Mouse (Mus musculus) CH12.LX (cell line): ENCODE results near the gene Lamb2. TPM values are rescaled to one million over a fixed set of nuclear protein-coding genes. Genes with fewer than 3 reads are reported as not detected.

Experiments used
- DNase-seq: peaks from one replicate; pipeline ENCODE4 v3.0.0-alpha.2; 2013; ENCODE audit errors: extremely low read depth
- H3K27ac ChIP-seq: 2 replicates; pipeline ENCODE4 v1.5.1; 2012; ENCODE audit warnings: low read depth, mild to moderate bottlenecking, control low read depth, moderate library complexity; ENCODE audit not compliant: insufficient read depth
- H3K27me3 ChIP-seq: replicated peaks from 2 replicates; pipeline ENCODE3; 2012; ENCODE audit warnings: inconsistent platforms
- H3K36me3 ChIP-seq, 2 experiments: replicated peaks in 1 of 2; 2 replicates each; pipeline versions ENCODE3 to v1.6.1; 2012; ENCODE audit warnings: inconsistent platforms in 1 of 2, low read length in 1 of 2, mild to moderate bottlenecking in 1 of 2, mixed read lengths in 1 of 2, moderate library complexity in 1 of 2; ENCODE audit not compliant: control insufficient read depth in 1 of 2, insufficient read depth in 1 of 2
- H3K4me1 ChIP-seq, 2 experiments: 2 replicates each; pipeline ENCODE4 v1.6.1; 2012; ENCODE audit warnings: inconsistent platforms in 1 of 2, moderate library complexity in 1 of 2; ENCODE audit not compliant: insufficient read depth in 2 of 2, control insufficient read depth in 1 of 2
- H3K4me2 ChIP-seq: 2 replicates; pipeline ENCODE4 v1.6.1; 2012; ENCODE audit warnings: low read depth, mild to moderate bottlenecking, control low read depth; ENCODE audit not compliant: poor library complexity, insufficient read depth, severe bottlenecking
- H3K4me3 ChIP-seq, 3 experiments: fragments of 150-350 bp in 1 of 3; sonication (generic) in 1 of 3; replicated peaks in 1 of 3; 2 replicates each; pipeline versions ENCODE3 to v1.5.1; 2011 to 2012; ENCODE audit warnings: low read depth in 2 of 3, low read length in 2 of 3, mild to moderate bottlenecking in 2 of 3, moderate library complexity in 2 of 3, control low read depth in 1 of 3, improper control_type of control experiment in 1 of 3, inconsistent platforms in 1 of 3, mixed read lengths in 1 of 3; ENCODE audit not compliant: poor library complexity in 1 of 3
- H3K79me2 ChIP-seq: replicated peaks from 2 replicates; pipeline ENCODE4 v1.6.1; 2012; ENCODE audit warnings: mild to moderate bottlenecking, moderate library complexity; ENCODE audit not compliant: control insufficient read depth, poor library complexity, insufficient read depth, severe bottlenecking; ENCODE audit errors: extremely low read depth
- H3K9ac ChIP-seq: 2 replicates; pipeline ENCODE4 v1.6.1; 2012; ENCODE audit warnings: low read depth, mild to moderate bottlenecking, control low read depth, moderate library complexity; ENCODE audit not compliant: insufficient read depth
- H3K9me3 ChIP-seq: replicated peaks from 2 replicates; pipeline ENCODE3; 2012; ENCODE audit warnings: low read length, inconsistent platforms, mixed read lengths
- CHD1 ChIP-seq: IDR thresholded peaks from 2 replicates; pipeline ENCODE4 v1.6.1; 2012; ENCODE audit warnings: low read depth, low read length, improper control_type of control experiment, inconsistent platforms
- CHD2 ChIP-seq: IDR thresholded peaks from 2 replicates; pipeline ENCODE4 v1.6.1; 2011; ENCODE audit warnings: low read length, improper control_type of control experiment
- CTCF ChIP-seq, 2 experiments: IDR thresholded peaks in 1 of 2; conservative IDR thresholded peaks in 1 of 2; 2 replicates each; pipeline ENCODE4 v1.5.1; 2011 to 2012; ENCODE audit warnings: low read depth in 2 of 2, low read length in 2 of 2, improper control_type of control experiment in 1 of 2, inconsistent platforms in 1 of 2, mild to moderate bottlenecking in 1 of 2, moderate library complexity in 1 of 2
- E2F4 ChIP-seq: IDR thresholded peaks from 2 replicates; pipeline ENCODE4 v1.6.1; 2011; ENCODE audit warnings: low read depth, low read length, improper control_type of control experiment; ENCODE audit not compliant: insufficient replicate concordance
- ELF1 ChIP-seq: IDR thresholded peaks from 2 replicates; pipeline ENCODE4 v1.6.1; 2014; ENCODE audit warnings: low read depth, mild to moderate bottlenecking, inconsistent platforms, low read length, improper control_type of control experiment
- EP300 ChIP-seq: IDR thresholded peaks from 2 replicates; pipeline ENCODE4 v1.6.1; 2011; ENCODE audit warnings: low read length, improper control_type of control experiment
- HCFC1 ChIP-seq: IDR thresholded peaks from 2 replicates; pipeline ENCODE4 v1.6.1; 2012; ENCODE audit warnings: low read depth, mild to moderate bottlenecking, inconsistent platforms, low read length, improper control_type of control experiment
- IRF4 ChIP-seq: IDR thresholded peaks from 2 replicates; pipeline ENCODE4 v1.6.1; 2014; ENCODE audit warnings: low read depth, mild to moderate bottlenecking, inconsistent platforms, low read length, improper control_type of control experiment
- JUND ChIP-seq: conservative IDR thresholded peaks from 2 replicates; pipeline ENCODE4 v1.6.1; 2011; ENCODE audit warnings: low read depth, low read length, improper control_type of control experiment
- KAT2A ChIP-seq: IDR thresholded peaks from 2 replicates; pipeline ENCODE4 v1.6.1; 2012; ENCODE audit warnings: low read length, improper control_type of control experiment, inconsistent platforms; ENCODE audit not compliant: insufficient replicate concordance
- MAX ChIP-seq: IDR thresholded peaks from 2 replicates; pipeline ENCODE4 v1.6.1; 2011; ENCODE audit warnings: low read length, improper control_type of control experiment
- MXI1 ChIP-seq: IDR thresholded peaks from 2 replicates; pipeline ENCODE4 v1.6.1; 2011; ENCODE audit warnings: mild to moderate bottlenecking, low read depth, low read length, improper control_type of control experiment
- NELFE ChIP-seq: IDR thresholded peaks from 2 replicates; pipeline ENCODE4 v1.6.1; 2011; ENCODE audit warnings: low read depth, low read length, improper control_type of control experiment
- NRF1 ChIP-seq: IDR thresholded peaks from 2 replicates; pipeline ENCODE4 v1.6.1; 2014; ENCODE audit warnings: low read depth, mild to moderate bottlenecking, inconsistent platforms, low read length, improper control_type of control experiment, moderate library complexity
- RCOR1 ChIP-seq: conservative IDR thresholded peaks from 2 replicates; pipeline ENCODE4 v1.6.1; 2012; ENCODE audit warnings: low read depth, mild to moderate bottlenecking, inconsistent platforms, low read length, improper control_type of control experiment
- SMC3 ChIP-seq: IDR thresholded peaks from 2 replicates; pipeline ENCODE4 v1.6.1; 2011; ENCODE audit warnings: low read depth, low read length, improper control_type of control experiment
- ZC3H11A ChIP-seq: IDR thresholded peaks from 2 replicates; pipeline ENCODE4 v1.6.1; 2012; ENCODE audit warnings: low read depth, mild to moderate bottlenecking, inconsistent platforms, low read length, improper control_type of control experiment
- ZKSCAN1 ChIP-seq: IDR thresholded peaks from 2 replicates; pipeline ENCODE4 v1.6.1; 2012; ENCODE audit warnings: low read depth, inconsistent platforms, low read length, improper control_type of control experiment, borderline replicate concordance
- ZMIZ1 ChIP-seq: IDR thresholded peaks from 2 replicates; pipeline ENCODE4 v1.6.1; 2012; ENCODE audit warnings: low read depth, mild to moderate bottlenecking, inconsistent platforms, low read length, improper control_type of control experiment
- ZNF384 ChIP-seq: IDR thresholded peaks from 2 replicates; pipeline ENCODE4 v1.6.1; 2012; ENCODE audit warnings: low read depth, low read length, improper control_type of control experiment, inconsistent platforms
- dilution Hi-C: fragments of 300-500 bp; cut with MboI; formaldehyde crosslinking; loops from 2 replicates; pipeline ENCODE4 v1.14.3; 2020; ENCODE audit warnings: low sequenced_read_pairs; ENCODE audit not compliant: extremely low pct_unique_long_range_greater_than_20kb, extremely low pct_ligation_motif_present
- in situ Hi-C: fragments of 300-500 bp; cut with MboI; formaldehyde crosslinking; loops from 3 replicates; pipeline ENCODE4 v1.14.3; 2019; ENCODE audit warnings: low sequenced_read_pairs, low pct_ligation_motif_present, low pct_unique_long_range_greater_than_20kb, mixed read lengths
- polyA plus RNA-seq: library from polyadenylated mRNA; unstranded; fragments of >175 nt; gene quantifications from 2 replicates; pipeline ENCODE4 v1.2.1, GENCODE M21; 2012; ENCODE audit warnings: low read depth; ENCODE audit not compliant: insufficient read length
- total RNA-seq, 2 experiments: library from RNA; depleted of rRNA; stranded (reverse); fragments of 300-350 nt in 1 of 2; fragments of >200 nt in 1 of 2; gene quantifications; 2 replicates each; pipeline ENCODE4 v1.2.3; 2012 to 2014

The Lamb2 gene
- total and polyA plus RNA-seq, 3 experiments = 0.17 to 0.89 TPM; not detected in 1

GRCm38 (mm10) chr9:108469845-108470244 lies 9.7 kb upstream of the Lamb2 start:
- H3K9me3 ChIP-seq = no peaks in the 10 kb centered on the region
- no peak overlapping the region for H3K4me2 ChIP-seq
- no peak for TF ChIP-seq ZKSCAN1
- TF ChIP-seq CHD2 = no peak
- TF ChIP-seq ZC3H11A = no peak
- TF ChIP-seq RCOR1 = no peak
- no peak for TF ChIP-seq MAX
- TF ChIP-seq JUND = no peak
- TF ChIP-seq SMC3 = no peak
- TF ChIP-seq CHD1 = no peak
- TF ChIP-seq EP300 = no peak
- in situ Hi-C loops = no loop called here
- H3K4me3 ChIP-seq = no peak overlapping the region
- H3K27me3 ChIP-seq = no peaks in the 10 kb centered on the region
- no peak overlapping the region for H3K27ac ChIP-seq
- peaks cover 4 to 17% of the 10 kb centered on the region in 2 experiments for H3K36me3 ChIP-seq
- no peak overlapping the region for H3K9ac ChIP-seq
- H3K79me2 ChIP-seq = no peaks in the 10 kb centered on the region
- dilution Hi-C loops = no loop called here
- no peak for DNase-seq
- no peaks in the 10 kb centered on the region for H3K4me1 ChIP-seq

- in situ Hi-C loops = no loop called here
- TF ChIP-seq ELF1 (no peak), KAT2A (no peak), CHD2 (no peak), HCFC1 (no peak), IRF4 (no peak), ZMIZ1 (no peak), ZNF384 (no peak), CTCF (conservative IDR thresholded peaks at IDR 0.05 in 1 of 2, IDR thresholded peaks at IDR 0.05 in 1 of 2; ENCODE audit: low read depth in 2 of 2, low read length in 2 of 2) (no peak)
- Histone ChIP-seq H3K9me3 (no peaks in the 10 kb centered on the region), H3K36me3 (no peaks in the 10 kb centered on the region), H3K9ac (no peak overlapping the region), H3K4me2 (no peak overlapping the region), H3K4me1 (no peaks in the 10 kb centered on the region), H3K79me2 (no peaks in the 10 kb centered on the region), H3K4me3 (no peak overlapping the region), H3K27ac (no peak overlapping the region), H3K27me3 (no peaks in the 10 kb centered on the region)
- DNase-seq = no peak
- dilution Hi-C loops = no loop called here
These were observed 5.0 kb upstream of the Lamb2 start for GRCm38 (mm10) chr9:108474528-108474927.

GRCm38 (mm10) chr9:108478638-108479156 lies 839 bp upstream of the Lamb2 start:
- Histone ChIP-seq H3K9ac (no peak overlapping the region), H3K79me2 (no peaks in the 10 kb centered on the region), H3K27me3 (no peaks in the 10 kb centered on the region), H3K36me3 (no peaks in the 10 kb centered on the region), H3K9me3 (no peaks in the 10 kb centered on the region), H3K4me3 (no peak overlapping the region), H3K27ac (no peak overlapping the region), H3K4me2 (no peak overlapping the region), H3K4me1 (no peaks in the 10 kb centered on the region)
- DNase-seq = no peak
- TF ChIP-seq NRF1 (no peak), ZNF384 (no peak), E2F4 (no peak), HCFC1 (no peak), NELFE (no peak), ELF1 (no peak), MXI1 (no peak)
- dilution Hi-C loops = no loop called here
- in situ Hi-C loops = no loop called here
